Mouse (Mus musculus) embryo, embryonic 11.5 days (tissue): ENCODE results near the gene 1700008O03Rik.

Experiments
- DNase-seq: peaks from one replicate; pipeline ENCODE4 v3.0.0-alpha.2; 2012; ENCODE audit warnings: low read depth, low spot score

Gene 1700008O03Rik

DNA sequence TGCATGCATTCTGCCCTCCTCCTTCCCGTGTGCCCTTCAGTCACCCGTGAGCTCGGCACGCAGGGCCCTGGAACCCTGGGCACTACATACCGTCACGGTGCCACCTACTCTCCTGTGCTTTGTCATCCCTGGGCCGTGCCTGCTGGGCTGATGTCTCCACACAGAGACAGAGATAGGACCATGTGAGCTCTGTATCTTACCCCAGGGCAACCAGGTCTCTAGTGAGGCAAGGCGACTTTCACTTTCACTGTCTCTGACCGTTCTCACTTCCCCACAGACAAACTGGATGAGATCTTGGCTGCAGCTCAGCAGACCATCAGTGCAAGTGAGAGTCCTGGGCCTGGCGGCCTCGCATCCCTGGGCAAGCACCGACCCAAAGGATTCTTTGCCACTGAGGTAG, 41.0 kb downstream of the 1700008O03Rik start:
- DNase-seq = no peak

GRCm38 (mm10) chr7:44343459-44344015, 42.1 kb downstream of the 1700008O03Rik start:
- DNase-seq = no peak

- no peak for DNase-seq
Measured at GRCm38 (mm10) chr7:44341714-44342113, 43.9 kb downstream of the 1700008O03Rik start.

DNA sequence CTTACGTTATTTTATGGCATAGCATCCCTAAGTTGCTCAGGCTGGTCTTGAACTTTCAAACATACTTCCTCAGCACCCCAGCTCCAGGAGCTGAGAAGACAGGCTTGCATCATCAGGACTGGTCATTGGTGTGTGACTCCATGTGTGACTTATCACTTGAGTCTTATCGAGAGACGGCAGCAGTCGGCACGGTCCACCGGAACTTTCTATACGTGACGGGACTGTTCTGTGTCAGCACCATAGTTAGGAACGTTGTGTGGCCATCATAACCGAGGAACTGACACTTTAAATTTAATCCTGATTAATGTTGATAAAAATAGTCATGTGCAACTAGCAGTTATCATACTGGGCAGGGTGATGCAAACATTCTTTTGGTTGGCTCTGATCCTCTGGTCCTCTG, 44.5 kb downstream of the 1700008O03Rik start:
- no peak for DNase-seq

- DNase-seq = no peak
Measured at GRCm38 (mm10) chr7:44340226-44340625, 45.4 kb downstream of the 1700008O03Rik start.

- no peak for DNase-seq
Measured at GRCm38 (mm10) chr7:44337121-44337849, 48.3 kb downstream of the 1700008O03Rik start.

DNA sequence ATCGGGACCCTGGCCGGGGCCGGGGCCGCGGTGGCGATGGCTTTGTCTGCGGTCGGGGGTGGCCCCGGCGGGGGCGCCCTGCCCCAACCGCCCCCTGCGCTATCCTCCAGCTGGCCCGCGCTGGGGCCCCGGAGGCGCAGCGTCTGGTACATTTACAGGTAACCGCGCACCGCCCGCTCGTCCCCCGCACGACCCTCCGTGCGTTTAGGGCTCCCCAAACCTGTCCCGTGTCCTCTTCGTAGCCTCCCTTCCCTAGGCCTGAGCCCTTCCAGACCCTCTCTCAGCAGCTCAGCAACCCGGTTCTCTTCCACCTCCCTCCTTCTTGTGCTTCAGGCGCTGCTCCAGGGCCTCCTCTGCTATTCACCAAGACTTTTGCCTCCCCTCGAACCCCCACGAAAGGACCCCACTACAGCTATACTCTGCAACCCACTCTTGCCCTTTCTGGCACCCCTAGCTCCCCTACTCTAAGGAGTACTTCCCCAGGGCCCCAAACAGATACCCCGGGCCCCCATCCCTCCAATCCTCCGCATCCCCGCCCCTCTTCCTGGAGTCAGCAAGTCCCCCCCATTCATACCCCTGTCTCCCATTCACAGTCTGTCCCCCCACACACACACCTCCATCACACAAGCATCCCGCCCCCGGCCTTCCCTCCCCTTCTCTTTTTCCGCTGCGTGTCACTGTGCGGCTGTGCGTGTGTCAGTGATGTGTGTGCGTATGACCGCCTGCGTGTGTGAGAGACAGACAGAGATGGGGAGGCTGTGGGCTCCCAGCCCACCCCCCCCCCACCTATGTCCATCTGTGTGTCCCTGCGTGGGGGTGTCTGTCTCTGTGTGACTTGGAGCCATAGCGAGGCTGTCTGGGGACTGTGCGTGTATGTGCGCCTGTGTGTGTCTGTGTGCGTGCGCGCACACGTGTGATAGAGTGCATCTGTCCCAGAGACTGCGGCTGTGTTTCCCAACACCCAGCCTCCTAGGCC, 49.3 kb downstream of the 1700008O03Rik start:
- no peak for DNase-seq

GRCm38 (mm10) chr7:44335031-44335878, 50.4 kb downstream of the 1700008O03Rik start:
- no peak for DNase-seq

- no peak for DNase-seq
Measured at GRCm38 (mm10) chr7:44334139-44334538, 51.5 kb downstream of the 1700008O03Rik start.

GRCm38 (mm10) chr7:44332336-44332735, 53.3 kb downstream of the 1700008O03Rik start:
- no peak for DNase-seq

GRCm38 (mm10) chr7:44326614-44327013, 59.0 kb downstream of the 1700008O03Rik start:
- DNase-seq = no peak

DNA sequence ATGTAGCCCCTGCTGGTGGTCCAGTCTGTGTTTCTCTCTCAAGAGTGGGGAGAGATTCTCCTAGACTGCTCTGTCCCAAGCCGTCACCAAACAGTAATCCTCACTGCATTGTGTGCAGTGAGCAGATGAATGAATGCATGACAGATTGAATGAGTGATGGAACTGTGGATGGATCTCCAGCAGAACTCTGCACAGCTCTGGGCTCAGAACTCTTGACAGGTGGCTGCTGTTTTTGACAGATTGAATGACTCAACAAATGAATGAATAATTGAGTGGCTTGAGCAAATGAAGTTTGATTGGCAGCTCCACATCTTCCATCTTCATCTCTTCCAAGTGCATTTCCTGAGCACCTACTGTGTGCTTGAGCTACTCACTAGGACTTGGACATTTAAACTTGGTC, 63.3 kb downstream of the 1700008O03Rik start:
- no peak for DNase-seq

GRCm38 (mm10) chr7:44320886-44321285, 64.7 kb downstream of the 1700008O03Rik start:
- DNase-seq = no peak

DNA sequence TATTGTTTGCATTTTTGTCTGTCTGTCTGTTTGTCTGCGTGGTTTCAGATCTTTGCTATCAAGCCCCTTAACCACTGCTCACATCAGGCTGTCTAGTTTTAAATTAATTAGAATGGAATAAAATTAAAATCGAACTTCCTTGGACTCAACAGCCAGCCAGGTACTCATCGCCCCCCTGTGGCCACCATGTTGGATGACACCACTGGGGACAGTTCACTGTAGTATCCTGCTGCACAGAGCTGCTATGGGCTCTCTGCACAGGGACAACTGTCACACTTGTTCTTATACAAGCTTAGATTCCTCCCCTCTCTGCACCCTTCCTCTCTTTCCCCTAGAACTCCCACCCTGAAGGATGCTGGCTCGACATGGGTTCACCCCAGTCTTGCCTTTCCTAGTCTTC, 67.7 kb downstream of the 1700008O03Rik start:
- no peak for DNase-seq

- DNase-seq = no peak
Measured at GRCm38 (mm10) chr7:44312484-44312883, 73.1 kb downstream of the 1700008O03Rik start.

DNA sequence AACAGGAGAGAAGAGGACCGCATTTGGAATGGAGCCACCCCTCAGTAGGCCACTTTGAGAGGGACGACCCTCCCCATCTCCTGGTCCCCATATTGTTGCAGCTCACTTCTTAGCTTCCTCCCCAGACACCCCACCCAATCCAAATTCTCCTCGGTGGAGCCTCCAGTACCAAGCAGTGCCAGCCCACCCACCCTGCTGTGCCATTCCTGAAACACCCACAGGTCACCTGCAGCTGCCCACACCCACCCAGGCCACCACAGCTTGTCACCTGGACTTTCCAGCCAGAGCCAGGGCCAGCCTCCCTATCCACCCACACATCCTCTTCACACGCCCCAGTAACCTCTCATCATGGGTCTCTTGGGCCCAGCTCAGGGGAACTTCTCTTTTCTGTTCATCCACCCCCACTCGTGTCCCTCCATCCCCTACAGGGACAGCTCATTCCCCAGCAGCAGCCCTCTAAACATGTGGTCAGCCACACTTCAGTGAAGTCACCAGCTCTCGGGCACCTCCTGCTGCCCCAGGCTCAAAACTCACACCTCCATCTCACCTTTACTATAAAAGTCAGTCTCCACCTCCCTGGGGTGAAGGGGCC, 73.8 kb downstream of the 1700008O03Rik start:
- no peak for DNase-seq

DNA sequence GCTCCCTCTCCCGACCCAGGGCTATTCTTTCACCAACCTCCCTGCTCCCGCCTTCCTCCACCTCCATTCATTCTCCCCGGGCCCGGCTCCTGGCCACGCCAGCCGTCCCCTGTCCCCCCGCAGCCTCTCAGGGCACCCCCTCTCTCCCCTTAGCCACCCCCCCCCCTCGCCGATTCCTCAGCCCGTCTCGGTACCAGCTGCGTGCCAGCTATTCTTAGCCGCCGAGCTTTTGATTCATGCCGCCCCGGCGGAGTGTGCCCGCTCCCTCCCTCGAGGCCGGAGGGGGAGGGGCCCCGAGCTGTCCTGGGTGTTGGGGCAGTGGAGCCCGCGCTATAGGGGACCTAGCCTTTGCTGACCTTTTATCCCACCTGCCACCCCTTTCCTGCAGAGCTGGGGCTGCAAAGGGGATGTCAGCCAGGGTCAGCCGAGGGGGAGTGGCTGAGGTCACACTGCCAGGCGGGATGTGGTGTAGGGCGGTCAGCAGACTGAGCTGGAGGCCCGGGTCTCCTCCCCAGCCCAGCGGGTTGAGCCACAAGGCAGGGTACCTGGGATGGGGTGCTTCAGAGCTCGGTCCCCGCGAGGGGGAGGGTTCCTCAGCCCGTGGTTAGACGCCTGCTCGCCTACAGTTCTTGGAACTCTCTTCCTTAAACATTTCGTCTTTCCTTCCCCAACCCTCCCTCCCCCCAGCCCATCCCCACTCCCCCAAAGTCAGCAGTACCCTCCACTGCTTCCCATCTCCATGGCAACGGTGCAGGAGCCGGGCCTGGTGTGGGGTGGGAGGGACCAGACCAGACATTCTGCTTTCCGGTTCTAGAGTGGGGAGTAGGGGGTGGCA, 74.5 kb downstream of the 1700008O03Rik start:
- no peak for DNase-seq

DNA sequence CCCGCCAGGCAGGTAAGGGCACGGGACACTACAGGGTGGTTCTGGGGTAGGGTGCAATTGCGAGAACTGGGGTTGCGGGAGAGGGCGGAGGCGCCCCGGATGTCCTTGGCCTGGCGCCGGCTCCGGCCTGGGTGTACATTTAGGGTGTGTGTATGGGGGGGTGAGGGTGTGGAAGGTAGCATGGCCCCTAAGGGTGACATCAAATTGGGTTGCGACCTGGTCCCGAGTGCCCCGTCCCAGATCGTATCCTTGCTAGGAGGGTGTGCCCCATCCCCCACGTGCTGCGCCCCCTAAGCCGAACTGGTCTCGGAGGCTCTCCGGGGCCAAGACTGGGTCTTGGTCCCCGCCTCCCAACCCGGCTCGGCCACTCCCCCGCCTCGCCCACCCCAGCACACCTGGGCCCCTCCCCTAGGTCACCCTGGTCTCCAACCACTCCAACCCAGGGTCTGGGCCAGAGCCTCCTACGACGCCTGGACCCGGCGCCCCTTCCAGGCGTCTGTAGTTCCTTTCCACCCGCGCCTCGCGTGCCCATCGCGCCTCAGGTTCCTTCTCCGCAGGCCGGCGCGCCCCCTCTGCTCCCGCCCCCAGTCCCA, 75.2 kb downstream of the 1700008O03Rik start:
- DNase-seq = no peak
